Mouse (Mus musculus): ENCODE results near the gene Elmo1.
"Not testable (repeated sequence)": the region's sequence is repeated elsewhere in the genome, so short reads cannot be mapped to it uniquely, and the experiment has no call there.

Gene Elmo1

GRCm38 (mm10) chr13:20619946-20620345, 529.5 kb downstream of the Elmo1 start:
- no peak for DNase-seq (ENCODE audit: low spot score)

GRCm38 (mm10) chr13:20623071-20623850, 532.9 kb downstream of the Elmo1 start:
- no peak for DNase-seq (ENCODE audit: low spot score)

GRCm38 (mm10) chr13:20627796-20628195, 537.4 kb downstream of the Elmo1 start:
- DNase-seq (ENCODE audit: low spot score), result no peak

GRCm38 (mm10) chr13:20632477-20632876, 542.1 kb downstream of the Elmo1 start:
- DNase-seq (ENCODE audit: low spot score), result no peak

DNA sequence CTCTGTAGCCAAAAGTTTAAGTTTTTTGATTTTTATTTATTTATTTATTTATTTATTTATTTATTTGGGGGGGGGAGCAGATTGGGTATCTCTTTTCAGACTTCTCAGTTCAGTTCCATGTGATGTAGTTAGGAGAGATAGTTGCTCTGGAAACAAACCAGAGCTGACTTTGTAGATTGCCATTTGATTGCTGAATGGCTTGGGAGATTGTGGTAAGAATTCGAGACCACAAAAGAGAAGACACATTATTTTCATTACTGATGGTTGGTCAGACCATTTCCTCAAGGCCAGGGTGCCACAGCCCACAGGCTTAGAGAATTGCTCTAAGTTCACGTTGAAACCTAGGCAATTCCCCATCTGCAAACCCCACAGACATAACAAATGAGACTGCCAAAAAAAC, 544.3 kb downstream of the Elmo1 start:
- DNase-seq (ENCODE audit: low spot score), result not testable (repeated sequence)

DNA sequence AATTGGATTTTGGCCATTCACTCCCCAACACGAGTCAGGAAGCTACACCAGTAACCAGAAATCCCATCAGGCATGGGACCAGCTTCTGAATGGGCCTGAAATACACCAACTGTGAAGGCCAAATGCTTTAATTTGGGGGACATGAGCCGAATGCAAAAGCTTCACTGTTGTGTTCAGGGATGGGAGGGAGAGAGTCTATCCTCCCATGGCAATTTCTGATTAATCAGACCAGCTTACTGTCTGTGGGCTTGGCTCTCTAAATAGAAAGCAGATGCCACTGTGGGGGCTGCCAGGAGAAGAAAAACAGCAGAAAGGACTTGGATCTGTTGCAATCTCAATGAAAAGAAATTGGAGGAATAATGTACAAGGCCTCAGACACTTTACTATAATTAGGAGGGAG, 545.2 kb downstream of the Elmo1 start:
- no peak for DNase-seq (ENCODE audit: low spot score)
